Mouse (Mus musculus) kidney, embryonic 14.5 days (tissue): ENCODE data around the gene Meox1. TPM values are rescaled to one million over a fixed set of nuclear protein-coding genes. Genes with fewer than 3 reads are reported as not detected.
A peak's percentile ranks its signal among the peaks of the same experiment; 100 is the strongest.

ENCODE experiments used
- ATAC-seq: fragments of 200-750 bp; cut with Nextera tagmentation; 2 replicates; pipeline ENCODE4 v1.8.0; 2017; ENCODE audit warnings: moderate number of reproducible peaks, mild to moderate bottlenecking, moderate TSS enrichment, moderate library complexity; ENCODE audit not compliant: low FRiP score, low TSS enrichment
- H3K27ac ChIP-seq: fragments of 300-500 bp; sonication (generic); 2 replicates; pipeline ENCODE4 v1.5.1; 2014; ENCODE audit warnings: low read depth, mild to moderate bottlenecking, low read length, moderate library complexity, mixed read lengths
- H3K27me3 ChIP-seq: fragments of 300-500 bp; sonication (generic); 2 replicates; pipeline ENCODE4 v1.6.1; 2014; ENCODE audit warnings: mild to moderate bottlenecking, low read length; ENCODE audit not compliant: control insufficient read depth, insufficient read depth
- H3K36me3 ChIP-seq: fragments of 300-500 bp; sonication (generic); 2 replicates; pipeline ENCODE4 v1.6.1; 2014; ENCODE audit warnings: low read length, mixed read lengths; ENCODE audit not compliant: control insufficient read depth, insufficient read depth
- H3K4me1 ChIP-seq: fragments of 300-500 bp; sonication (generic); 2 replicates; pipeline ENCODE4 v1.6.1; 2014; ENCODE audit warnings: low read length, mixed read lengths; ENCODE audit not compliant: control insufficient read depth, insufficient read depth
- H3K4me2 ChIP-seq: fragments of 300-500 bp; sonication (generic); replicated peaks from 2 replicates; pipeline ENCODE4 v1.6.1; 2014; ENCODE audit warnings: low read depth, mild to moderate bottlenecking, low read length
- H3K4me3 ChIP-seq: fragments of 300-500 bp; sonication (generic); 2 replicates; pipeline ENCODE4 v1.5.1; 2014; ENCODE audit warnings: mild to moderate bottlenecking, low read length
- H3K9ac ChIP-seq: fragments of 300-500 bp; sonication (generic); 2 replicates; pipeline ENCODE4 v1.6.1; 2014; ENCODE audit warnings: low read depth, mild to moderate bottlenecking, low read length, moderate library complexity
- H3K9me3 ChIP-seq: fragments of 300-500 bp; sonication (generic); 2 replicates; pipeline ENCODE4 v1.6.1; 2016; ENCODE audit warnings: low read length; ENCODE audit not compliant: control insufficient read depth
- WGBS: fragments of 180-500 bp; shearing (Covaris S2); extraction: QIAGEN DNeasy Blood & Tissue Kit; methylation state at CpG from one replicate; pipeline ENCODE4 v1.1.7; 2014; 5-methylcytosine and 5-hydroxymethylcytosine counted together
- polyA plus RNA-seq: library from polyadenylated mRNA; unstranded; fragments of >200 nt; fragmentation: Nextera tagmentation; extraction: Ambion mirVana; gene quantifications from 2 replicates; pipeline ENCODE4 v1.2.1, GENCODE M21; 2014

Meox1 gene
- polyA plus RNA-seq, 1 experiment from 2014 or later, result 15.6 TPM

DNA sequence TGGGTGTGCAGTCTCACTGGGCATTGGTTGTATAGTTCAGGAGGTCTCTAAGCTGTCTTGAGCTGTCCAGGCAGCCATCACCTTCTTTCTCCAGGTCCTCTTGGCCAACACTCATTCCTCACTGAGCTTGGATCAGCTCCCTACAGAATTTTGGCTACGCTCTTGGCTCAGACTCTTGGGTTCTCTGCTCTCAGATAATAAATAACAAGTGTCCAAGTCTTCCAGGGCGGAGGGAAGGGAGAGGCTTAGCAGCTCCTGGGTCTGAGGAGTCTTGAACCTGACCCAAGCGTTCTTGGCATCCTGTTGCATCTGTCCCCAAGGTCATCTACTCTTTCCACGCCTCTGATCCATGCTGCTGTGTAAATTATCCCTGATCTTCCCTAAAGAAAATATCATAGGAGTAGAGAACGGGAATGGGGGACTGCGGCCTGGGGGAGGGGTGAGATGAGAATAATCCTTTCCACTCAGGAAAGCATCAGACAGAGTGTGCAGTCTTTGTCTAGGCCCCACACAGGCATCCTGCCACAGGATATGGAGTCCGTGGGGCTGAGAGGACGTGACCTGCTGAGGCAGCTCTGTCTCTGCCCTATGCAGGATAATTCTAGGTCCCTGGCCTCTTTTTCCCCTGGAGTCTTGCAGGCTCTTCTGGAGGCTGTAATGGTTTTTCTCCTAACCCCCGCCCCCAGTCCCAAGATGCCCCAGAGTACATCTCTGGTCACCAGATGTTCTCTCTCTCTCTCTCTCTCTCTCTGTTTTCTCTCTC lies 38.0 kb downstream of the Meox1 start:
- Histone ChIP-seq H3K27me3 (no peaks in the 10 kb centered on the region), H3K4me2 (no peak overlapping the region), H3K9me3 (no peaks in the 10 kb centered on the region), H3K4me3 (no peak overlapping the region), H3K4me1 (peaks cover 6% of the 10 kb centered on the region; the same call in 1 of the 2 replicates), H3K27ac (no peak overlapping the region), H3K9ac (no peak overlapping the region), H3K36me3 (no peaks in the 10 kb centered on the region)
- 0 out of 2 replicates have a peak, but pooled peaks have one; percentile 25 for ATAC-seq
- 43% methylated on average over 9 of the region's 9 CpGs for WGBS

GRCm38 (mm10) chr11:101851042-101851441 lies 43.1 kb downstream of the Meox1 start:
- H3K4me2 ChIP-seq, result no peak overlapping the region
- no peak overlapping the region for H3K4me3 ChIP-seq
- no peak for ATAC-seq
- 69% methylated on average over 7 of the region's 7 CpGs for WGBS
- H3K27me3 ChIP-seq, result no peaks in the 10 kb centered on the region
- H3K36me3 ChIP-seq, result no peaks in the 10 kb centered on the region
- H3K9me3 ChIP-seq, result no peaks in the 10 kb centered on the region
- H3K4me1 ChIP-seq, result no peaks in the 10 kb centered on the region
- no peak overlapping the region for H3K9ac ChIP-seq
- no peak overlapping the region for H3K27ac ChIP-seq

DNA sequence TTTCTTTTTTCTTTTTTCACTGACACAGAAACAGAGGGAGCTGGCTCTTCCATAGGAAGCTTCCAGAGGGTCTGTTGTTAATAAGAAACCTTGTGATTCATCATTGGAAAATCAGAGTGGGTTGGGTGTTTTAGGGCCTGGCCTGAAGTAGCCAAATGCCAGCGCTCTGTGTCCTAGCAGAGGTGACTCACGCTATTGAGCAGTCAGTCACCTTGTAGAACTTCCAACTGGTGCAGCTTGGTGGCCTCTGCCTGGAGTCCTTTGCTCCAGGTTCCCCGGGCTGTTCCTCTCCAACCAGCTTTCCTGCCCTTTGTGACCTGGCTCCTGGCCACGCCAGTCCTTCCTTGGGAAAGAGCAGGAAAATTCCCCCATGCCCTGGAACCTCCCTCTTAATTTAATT lies 44.9 kb downstream of the Meox1 start:
- no peaks in the 10 kb centered on the region for H3K27me3 ChIP-seq
- H3K36me3 ChIP-seq, result no peaks in the 10 kb centered on the region
- ATAC-seq, result no peak
- H3K4me1 ChIP-seq, result no peaks in the 10 kb centered on the region
- WGBS, result 86% methylated on average over 4 of the region's 4 CpGs
- H3K4me3 ChIP-seq, result no peak overlapping the region
- H3K9me3 ChIP-seq, result peaks cover 3% of the 10 kb centered on the region; the same call in 1 of the 2 replicates
- H3K4me2 ChIP-seq, result no peak overlapping the region
- H3K9ac ChIP-seq, result no peak overlapping the region
- no peak overlapping the region for H3K27ac ChIP-seq

- Histone ChIP-seq H3K4me2 (no peak overlapping the region), H3K9ac (no peak overlapping the region), H3K4me1 (0 out of 2 replicates have a peak, but pooled peaks cover 2% of the 10 kb centered on the region), H3K36me3 (no peaks in the 10 kb centered on the region), H3K27ac (no peak overlapping the region), H3K27me3 (no peaks in the 10 kb centered on the region), H3K9me3 (peaks cover 3% of the 10 kb centered on the region; the same call in 1 of the 2 replicates), H3K4me3 (no peak overlapping the region)
- 86% methylated on average over 5 of the region's 5 CpGs for WGBS
- no peak for ATAC-seq
These were observed 46.7 kb downstream of the Meox1 start for GRCm38 (mm10) chr11:101847509-101847908.

- no peaks in the 10 kb centered on the region for H3K36me3 ChIP-seq
- H3K4me3 ChIP-seq, result no peak overlapping the region
- H3K4me2 ChIP-seq, result no peak overlapping the region
- no peak overlapping the region for H3K9ac ChIP-seq
- ATAC-seq, result no peak
- H3K4me1 ChIP-seq, result 0 out of 2 replicates have a peak, but pooled peaks cover 4% of the 10 kb centered on the region
- H3K27ac ChIP-seq, result peak overlapping the region; percentile 67
- H3K27me3 ChIP-seq, result no peaks in the 10 kb centered on the region
- peaks cover 3% of the 10 kb centered on the region for H3K9me3 ChIP-seq
- WGBS, result 85% methylated on average over 3 of the region's 3 CpGs
These were observed 51.4 kb downstream of the Meox1 start for GRCm38 (mm10) chr11:101842773-101843163.

DNA sequence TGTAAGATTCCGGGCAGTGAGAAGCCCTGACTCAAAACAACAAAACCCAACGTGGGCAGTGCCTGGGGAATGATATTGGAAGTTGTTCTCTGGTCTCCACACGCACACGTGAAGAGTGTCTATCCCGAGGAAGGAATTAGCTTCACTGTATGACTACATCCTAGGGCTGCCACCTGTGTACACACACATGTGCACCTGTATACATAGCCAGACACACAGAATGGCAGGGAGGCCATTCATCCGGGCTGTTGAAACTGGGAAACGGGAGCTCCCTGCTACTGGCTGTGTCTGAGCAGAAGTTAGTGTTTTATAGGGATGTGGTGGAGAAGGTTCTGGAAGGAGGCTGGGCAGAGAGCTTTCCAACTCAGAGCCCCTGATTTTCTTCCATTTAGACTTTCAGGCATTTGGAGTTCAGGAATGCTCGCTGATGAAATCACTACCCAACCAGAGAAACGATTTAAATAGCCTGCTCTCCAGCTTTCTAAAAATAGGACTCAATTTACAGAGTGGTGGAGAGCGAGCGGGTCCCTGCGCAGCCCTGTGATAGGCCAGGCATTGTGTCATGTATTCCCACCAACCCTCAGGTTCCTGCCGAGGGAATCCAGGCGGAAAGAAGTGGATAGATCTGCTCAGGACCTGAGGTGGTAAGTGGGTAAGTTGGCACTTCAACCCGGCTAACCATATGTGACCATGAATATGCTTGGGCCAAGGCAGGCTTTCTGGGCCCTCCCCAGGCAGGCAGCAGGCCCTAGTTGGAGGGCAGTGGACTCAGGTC lies 52.0 kb downstream of the Meox1 start:
- peaks cover 3% of the 10 kb centered on the region for H3K9me3 ChIP-seq
- H3K9ac ChIP-seq, result no peak overlapping the region
- no peak overlapping the region for H3K4me2 ChIP-seq
- no peaks in the 10 kb centered on the region for H3K27me3 ChIP-seq
- H3K36me3 ChIP-seq, result no peaks in the 10 kb centered on the region
- peak; percentile 61; the same call in 1 of the 2 replicates for ATAC-seq
- H3K4me1 ChIP-seq, result 0 out of 2 replicates have a peak, but pooled peaks cover 4% of the 10 kb centered on the region
- H3K4me3 ChIP-seq, result no peak overlapping the region
- H3K27ac ChIP-seq, result peak overlapping the region; percentile 67
- 71% methylated on average over 15 of the region's 15 CpGs for WGBS

DNA sequence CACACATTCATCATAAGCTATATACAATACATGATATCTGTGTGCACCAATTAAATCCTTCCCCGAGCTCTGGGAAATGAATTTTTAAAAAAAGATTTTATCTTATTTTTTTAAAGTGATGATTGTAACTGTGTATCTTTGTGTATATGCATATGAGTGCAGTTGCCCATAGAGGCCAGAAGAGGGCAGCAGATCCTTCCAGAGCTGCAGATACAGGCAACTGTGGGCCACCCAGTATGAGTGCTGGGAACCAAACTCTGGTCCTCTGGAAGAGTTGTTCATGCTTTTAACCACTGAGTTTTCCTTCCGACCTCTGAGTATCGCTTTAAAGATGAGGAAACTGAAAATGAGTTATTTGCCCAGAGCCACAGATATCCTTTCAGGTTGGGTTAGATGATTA lies 53.8 kb downstream of the Meox1 start:
- Histone ChIP-seq H3K27me3 (no peaks in the 10 kb centered on the region), H3K27ac (no peak overlapping the region), H3K9ac (no peak overlapping the region), H3K9me3 (peaks cover 1% of the 10 kb centered on the region), H3K4me2 (no peak overlapping the region), H3K4me1 (0 out of 2 replicates have a peak, but pooled peaks cover 4% of the 10 kb centered on the region), H3K36me3 (no peaks in the 10 kb centered on the region), H3K4me3 (no peak overlapping the region)
- no peak for ATAC-seq
- WGBS, result 97% methylated on average over 3 of the region's 3 CpGs

DNA sequence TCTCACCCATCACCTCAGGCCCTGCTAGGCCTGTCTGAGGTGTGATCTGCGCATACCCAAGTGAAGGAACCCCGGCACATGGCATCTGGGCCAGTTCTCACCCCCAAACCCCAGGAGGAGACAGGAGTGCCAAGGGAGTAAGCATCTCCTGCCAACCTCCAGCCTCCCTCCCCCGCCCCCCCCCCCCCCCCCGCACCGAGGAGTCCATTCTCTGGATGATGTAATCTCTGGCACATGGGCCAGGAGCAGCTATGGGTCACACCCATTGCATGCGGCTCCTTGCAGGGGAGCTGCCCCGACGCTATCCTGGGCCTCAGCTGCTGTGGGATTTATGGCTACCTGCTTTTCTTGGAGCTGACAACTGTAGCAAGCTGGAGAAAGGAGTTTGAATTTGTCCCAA lies 54.7 kb downstream of the Meox1 start:
- ATAC-seq, result no peak
- WGBS, result 32% methylated on average over 7 of the region's 8 CpGs
- H3K4me1 ChIP-seq, result 0 out of 2 replicates have a peak, but pooled peaks cover 4% of the 10 kb centered on the region
- H3K36me3 ChIP-seq, result no peaks in the 10 kb centered on the region
- no peaks in the 10 kb centered on the region; the same call in 1 of the 2 replicates for H3K9me3 ChIP-seq
- H3K4me2 ChIP-seq, result no peak overlapping the region
- H3K9ac ChIP-seq, result no peak overlapping the region
- no peaks in the 10 kb centered on the region for H3K27me3 ChIP-seq
- H3K4me3 ChIP-seq, result no peak overlapping the region
- H3K27ac ChIP-seq, result no peak overlapping the region

GRCm38 (mm10) chr11:101832001-101832400 lies 62.2 kb downstream of the Meox1 start:
- no peak for ATAC-seq
- WGBS, result 52% methylated on average over 7 of the region's 7 CpGs
- Histone ChIP-seq H3K27me3 (no peaks in the 10 kb centered on the region), H3K27ac (peak overlapping the region; percentile 1; the same call in 1 of the 2 replicates), H3K4me1 (peaks cover 17% of the 10 kb centered on the region; the same call in 1 of the 2 replicates), H3K9ac (no peak overlapping the region), H3K4me3 (no peak overlapping the region), H3K9me3 (no peaks in the 10 kb centered on the region), H3K4me2 (no peak overlapping the region), H3K36me3 (no peaks in the 10 kb centered on the region)
